Mouse (Mus musculus) layer of hippocampus, adult 18-20 months (tissue): ENCODE results near the gene BC005624. TPM values are rescaled to one million over a fixed set of nuclear protein-coding genes. Genes with fewer than 3 reads are reported as not detected.

Experiments
- DNase-seq, 2 experiments: peaks; one replicate each; pipeline ENCODE4 v3.0.0; 2022; ENCODE audit warnings: low spot score in 2 of 2
- long read RNA-seq: library from polyadenylated mRNA; stranded (forward); transcript quantifications from one replicate; pipeline ENCODE4 v2.0.0, GENCODE M21; 2021
- total RNA-seq, 2 experiments: library from RNA; stranded (reverse); gene quantifications; 2 replicates each; pipeline ENCODE4 v1.2.3; 2021

BC005624 gene
- total RNA-seq, result 10 to 100 TPM; 68.0 to 68.2 TPM
- long read RNA-seq, transcript BC005624-201 (9 exons, 1,984 nt), result major isoform, 109 of 122 reads
- long read RNA-seq, partial matches to known transcripts, result 2 of 122 reads
- long read RNA-seq, other reads (novel, unspliced or antisense), result 11 of 122 reads

GRCm38 (mm10) chr2:30981790-30982513, at the start of gene BC005624, which contains the start of gene Usp20:
BC005624 (minus strand) TSS chr2:30982201.
Usp20 (plus strand) TSS chr2:30982279.
- peak; percentile 99 to 100 for DNase-seq

GRCm38 (mm10) chr2:31026642-31027041, 44.6 kb upstream of the BC005624 start:
- no peak for DNase-seq

GRCm38 (mm10) chr2:31025458-31025857, 43.5 kb upstream of the BC005624 start:
- DNase-seq, result no peak

- DNase-seq, result peak; percentile 33 to 79
Observed at GRCm38 (mm10) chr2:31024618-31025370, 42.8 kb upstream of the BC005624 start.

GRCm38 (mm10) chr2:31023940-31024339, 41.9 kb upstream of the BC005624 start:
- no peak for DNase-seq

- no peak for DNase-seq
Observed at GRCm38 (mm10) chr2:31020202-31020601, 38.2 kb upstream of the BC005624 start.

- DNase-seq, result no peak
Observed at GRCm38 (mm10) chr2:31019011-31019410, 37.0 kb upstream of the BC005624 start.

- no peak for DNase-seq
Observed at GRCm38 (mm10) chr2:31018519-31018918, 36.5 kb upstream of the BC005624 start.

- DNase-seq, result no peak
Observed at GRCm38 (mm10) chr2:31017625-31018317, 35.8 kb upstream of the BC005624 start.

- DNase-seq, result no peak
Observed at GRCm38 (mm10) chr2:31013371-31014120, 31.5 kb upstream of the BC005624 start.

- no peak for DNase-seq
Observed at GRCm38 (mm10) chr2:31007208-31007607, 25.2 kb upstream of the BC005624 start.

GRCm38 (mm10) chr2:31006434-31006833, 24.4 kb upstream of the BC005624 start:
- DNase-seq, result no peak

GRCm38 (mm10) chr2:31005453-31005852, 23.5 kb upstream of the BC005624 start:
- DNase-seq, result no peak

- no peak for DNase-seq
Observed at GRCm38 (mm10) chr2:31002857-31003256, 20.9 kb upstream of the BC005624 start.

- DNase-seq, result no peak
Observed at GRCm38 (mm10) chr2:30998443-30999260, 16.7 kb upstream of the BC005624 start.

- DNase-seq, result no peak
Observed at GRCm38 (mm10) chr2:30995432-30995996, 13.5 kb upstream of the BC005624 start.

GRCm38 (mm10) chr2:30994853-30995252, 12.9 kb upstream of the BC005624 start:
- no peak for DNase-seq

- no peak for DNase-seq
Observed at GRCm38 (mm10) chr2:30990221-30990620, 8.2 kb upstream of the BC005624 start.
